Mouse (Mus musculus) ES-Bruce4 (cell line): ENCODE measurements around the gene Stk32c. TPM values are rescaled to one million over a fixed set of nuclear protein-coding genes. Genes with fewer than 3 reads are reported as not detected.

Experiments
- H3K27ac ChIP-seq: 2 replicates; pipeline ENCODE4 v1.5.1; 2012; ENCODE audit warnings: low read length, inconsistent platforms; ENCODE audit not compliant: insufficient read depth
- H3K27me3 ChIP-seq: 2 replicates; pipeline ENCODE4 v1.6.1; 2012; ENCODE audit warnings: mild to moderate bottlenecking, low read length, inconsistent platforms; ENCODE audit not compliant: control insufficient read depth, poor library complexity, insufficient read depth, severe bottlenecking
- H3K36me3 ChIP-seq: 2 replicates; pipeline ENCODE4 v1.6.1; 2012; ENCODE audit warnings: inconsistent platforms, mild to moderate bottlenecking, low read length, moderate library complexity; ENCODE audit not compliant: control insufficient read depth, poor library complexity, insufficient read depth, severe bottlenecking
- H3K4me1 ChIP-seq: one replicate; pipeline ENCODE4 v1.8.1; 2011; ENCODE audit warnings: low read length; ENCODE audit not compliant: control insufficient read depth, insufficient read depth
- H3K4me3 ChIP-seq: 2 replicates; pipeline ENCODE4 v1.5.1; 2011; ENCODE audit warnings: low read depth, mild to moderate bottlenecking, low read length
- H3K9ac ChIP-seq: 2 replicates; pipeline ENCODE4 v1.6.1; 2012; ENCODE audit warnings: low read depth, mild to moderate bottlenecking, inconsistent platforms; ENCODE audit not compliant: poor library complexity, severe bottlenecking
- H3K9me3 ChIP-seq: replicated peaks from 2 replicates; pipeline ENCODE4 v1.6.1; 2012; ENCODE audit warnings: mild to moderate bottlenecking, low read length, inconsistent platforms; ENCODE audit not compliant: control insufficient read depth, poor library complexity, insufficient read depth, severe bottlenecking
- CTCF ChIP-seq: IDR thresholded peaks from one replicate; pipeline ENCODE4 v1.8.1; 2011; ENCODE audit warnings: low read depth, low read length
- EP300 ChIP-seq: IDR thresholded peaks from 2 replicates; pipeline ENCODE4 v1.6.1; 2011; ENCODE audit warnings: low read depth, low read length; ENCODE audit not compliant: insufficient read depth
- POLR2A ChIP-seq: IDR thresholded peaks from one replicate; pipeline ENCODE4 v1.8.1; 2011; ENCODE audit warnings: low read length; ENCODE audit not compliant: insufficient read depth
- polyA plus RNA-seq: library from polyadenylated mRNA; stranded (reverse); fragments of >200 nt; gene quantifications from 2 replicates; pipeline ENCODE4 v1.2.4, GENCODE M21; 2011; ENCODE audit warnings: low read depth; ENCODE audit not compliant: missing spikeins, insufficient read depth, insufficient read length

Stk32c gene
- polyA plus RNA-seq, 1 experiment = 0.42 TPM

GRCm38 (mm10) chr7:139136906-139137491 is 76.1 kb downstream of the Stk32c start:
- Histone ChIP-seq H3K27me3 (no peaks in the 10 kb centered on the region), H3K36me3 (no peaks in the 10 kb centered on the region), H3K9ac (no peak overlapping the region), H3K4me1 (no peaks in the 10 kb centered on the region), H3K27ac (no peak overlapping the region), H3K9me3 (no peaks in the 10 kb centered on the region), H3K4me3 (no peak overlapping the region)
- no peak for TF ChIP-seq CTCF
- no peak for TF ChIP-seq POLR2A

GRCm38 (mm10) chr7:139135236-139135635 is 77.9 kb downstream of the Stk32c start:
- Histone ChIP-seq H3K9ac (no peak overlapping the region), H3K4me3 (no peak overlapping the region), H3K27ac (no peak overlapping the region), H3K27me3 (no peaks in the 10 kb centered on the region), H3K36me3 (no peaks in the 10 kb centered on the region), H3K9me3 (no peaks in the 10 kb centered on the region), H3K4me1 (no peaks in the 10 kb centered on the region)
- TF ChIP-seq EP300 (no peak), CTCF (no peak), POLR2A (no peak)

- H3K9me3 ChIP-seq = no peaks in the 10 kb centered on the region
- no peaks in the 10 kb centered on the region for H3K27me3 ChIP-seq
- H3K4me1 ChIP-seq = no peaks in the 10 kb centered on the region
- TF ChIP-seq POLR2A = no peak
- no peak for TF ChIP-seq EP300
- no peak for TF ChIP-seq CTCF
- H3K36me3 ChIP-seq = no peaks in the 10 kb centered on the region
- no peak overlapping the region for H3K4me3 ChIP-seq
- H3K27ac ChIP-seq = no peak overlapping the region
- no peak overlapping the region for H3K9ac ChIP-seq
These were observed 79.7 kb downstream of the Stk32c start for GRCm38 (mm10) chr7:139133446-139133845.

GRCm38 (mm10) chr7:139131538-139131937 is 81.6 kb downstream of the Stk32c start:
- Histone ChIP-seq H3K4me1 (no peaks in the 10 kb centered on the region), H3K9me3 (no peaks in the 10 kb centered on the region), H3K36me3 (no peaks in the 10 kb centered on the region), H3K27ac (no peak overlapping the region), H3K27me3 (no peaks in the 10 kb centered on the region), H3K4me3 (no peak overlapping the region), H3K9ac (no peak overlapping the region)
- TF ChIP-seq EP300 = no peak
- no peak for TF ChIP-seq POLR2A
- TF ChIP-seq CTCF = no peak

DNA sequence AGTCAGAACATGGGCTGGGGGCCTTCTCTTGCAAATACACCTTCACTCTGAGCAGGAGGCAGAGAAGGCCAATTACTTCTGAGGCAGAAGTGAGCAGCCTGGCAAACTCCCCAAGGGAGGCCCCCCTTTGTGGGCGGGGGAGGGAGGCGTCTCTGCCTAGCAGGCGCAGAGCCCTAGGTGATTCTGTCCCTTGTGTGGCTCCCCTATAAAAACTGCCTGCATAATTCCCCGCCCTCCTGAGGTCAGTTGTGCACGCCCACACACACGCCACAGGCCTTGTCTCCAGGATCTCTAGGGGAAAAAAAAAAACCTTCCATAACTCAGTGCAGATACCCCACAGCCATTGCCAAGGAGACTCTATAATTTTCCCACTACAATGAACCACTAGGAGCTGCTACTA is 82.7 kb downstream of the Stk32c start:
- TF ChIP-seq POLR2A (no peak), CTCF (no peak), EP300 (no peak)
- Histone ChIP-seq H3K9me3 (no peaks in the 10 kb centered on the region), H3K4me1 (no peaks in the 10 kb centered on the region), H3K36me3 (no peaks in the 10 kb centered on the region), H3K9ac (no peak overlapping the region), H3K4me3 (no peak overlapping the region), H3K27me3 (no peaks in the 10 kb centered on the region), H3K27ac (no peak overlapping the region)

DNA sequence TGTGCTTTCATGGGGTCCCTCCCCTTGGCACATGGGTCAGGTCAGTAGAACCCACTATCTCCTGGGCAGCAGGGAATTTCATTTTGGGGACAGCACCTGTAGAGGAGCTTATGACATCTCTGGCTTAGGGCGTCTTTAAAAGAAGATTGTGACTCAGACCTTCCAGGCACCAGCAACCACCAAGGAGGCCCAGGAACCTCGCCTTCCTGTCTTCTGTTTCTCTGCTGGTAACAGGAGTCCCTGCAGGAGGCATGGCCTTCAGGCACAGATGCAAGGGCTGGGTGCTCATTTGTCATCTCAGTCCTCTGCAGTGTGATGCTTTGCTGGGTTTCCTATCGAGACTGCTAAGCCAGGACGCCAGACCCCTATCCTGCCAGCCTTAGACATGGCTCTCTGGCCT is 84.1 kb downstream of the Stk32c start:
- no peaks in the 10 kb centered on the region for H3K4me1 ChIP-seq
- H3K27me3 ChIP-seq = no peaks in the 10 kb centered on the region
- H3K36me3 ChIP-seq = no peaks in the 10 kb centered on the region
- no peaks in the 10 kb centered on the region for H3K9me3 ChIP-seq
- no peak overlapping the region for H3K4me3 ChIP-seq
- TF ChIP-seq POLR2A (no peak), CTCF (no peak), EP300 (no peak)
- H3K9ac ChIP-seq = no peak overlapping the region
- no peak overlapping the region for H3K27ac ChIP-seq
